Mouse (Mus musculus) left cerebral cortex, adult 8-10 months (tissue): Measurements from ENCODE around the gene Ift20. TPM values are rescaled to one million over a fixed set of nuclear protein-coding genes. Genes with fewer than 3 reads are reported as not detected.

Experiments used
- DNase-seq, 2 experiments: peaks; one replicate each; pipeline ENCODE4 v3.0.0; 2022; ENCODE audit warnings: low spot score in 2 of 2
- total RNA-seq, 4 experiments: library from RNA; stranded (reverse); gene quantifications; 2 replicates each; pipeline ENCODE4 v1.2.4; 2022

Ift20 gene
- 10 to 100 TPM; 79.7 to 81.6 (median 80.9) TPM for total RNA-seq

- peak; percentile 92 to 99 for DNase-seq
These were observed at the start of gene Ift20, which contains the start of gene Tnfaip1 for GRCm38 (mm10) chr11:78536080-78536689. TSS of gene Ift20 (plus strand) at chr11:78536361. TSS of gene Tnfaip1 (minus strand) at chr11:78536332.

DNA sequence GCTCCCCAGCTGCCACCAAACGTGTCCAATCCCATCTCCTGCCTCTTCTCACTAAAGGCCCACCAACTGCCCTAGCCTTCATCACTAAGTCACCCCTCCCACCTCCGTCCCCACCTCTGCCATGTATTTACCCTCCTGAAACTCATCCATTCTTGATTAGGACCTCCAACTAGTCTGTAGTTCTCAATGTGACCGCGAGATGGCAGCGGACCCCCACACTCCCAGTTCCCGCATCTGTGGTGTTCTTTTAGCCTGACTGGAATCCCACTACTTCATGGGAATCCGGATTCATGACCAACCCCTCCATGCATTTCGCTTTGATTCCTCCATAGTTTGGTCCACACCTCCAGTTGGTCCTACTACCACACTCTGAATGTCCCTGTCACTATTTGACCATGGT lies 48.0 kb upstream of the Ift20 start:
- DNase-seq = peak in 1 of 2 experiments; percentile 68

- DNase-seq = peak in 1 of 2 experiments; percentile 32
These were observed 45.4 kb upstream of the Ift20 start for GRCm38 (mm10) chr11:78490781-78491241.

- no peak for DNase-seq
These were observed 40.3 kb upstream of the Ift20 start for GRCm38 (mm10) chr11:78495904-78496303.

DNA sequence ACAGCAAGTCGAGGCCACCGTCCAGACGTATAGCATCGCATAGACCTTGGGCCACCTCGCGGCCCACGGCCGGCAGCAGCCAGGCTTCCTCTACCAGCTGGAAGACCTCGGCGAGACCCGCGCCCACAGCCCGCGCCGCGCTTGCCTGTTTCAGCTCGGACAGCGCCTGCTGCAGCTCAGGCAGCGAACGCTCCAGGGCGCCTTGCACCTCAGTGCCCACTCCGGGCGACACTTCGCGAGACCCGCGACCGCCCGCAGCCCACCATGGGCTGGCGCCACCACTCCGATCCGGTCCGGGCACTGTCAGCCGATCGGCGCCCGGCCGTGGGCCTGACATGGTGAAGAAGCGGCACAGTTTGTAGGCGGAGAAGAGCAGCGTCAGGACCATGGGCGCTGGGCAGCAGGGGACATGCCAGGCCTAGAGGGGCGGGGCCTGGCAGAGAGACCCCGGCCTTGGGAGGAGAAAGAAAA lies 39.1 kb upstream of the Ift20 start:
- DNase-seq = peak in 1 of 2 experiments; percentile 42

GRCm38 (mm10) chr11:78497544-78498522 lies 38.3 kb upstream of the Ift20 start, which contains the start of gene Sarm1:
TSS of gene Sarm1 (minus strand) at chr11:78497754.
- DNase-seq = peak; percentile 85 to 95

DNA sequence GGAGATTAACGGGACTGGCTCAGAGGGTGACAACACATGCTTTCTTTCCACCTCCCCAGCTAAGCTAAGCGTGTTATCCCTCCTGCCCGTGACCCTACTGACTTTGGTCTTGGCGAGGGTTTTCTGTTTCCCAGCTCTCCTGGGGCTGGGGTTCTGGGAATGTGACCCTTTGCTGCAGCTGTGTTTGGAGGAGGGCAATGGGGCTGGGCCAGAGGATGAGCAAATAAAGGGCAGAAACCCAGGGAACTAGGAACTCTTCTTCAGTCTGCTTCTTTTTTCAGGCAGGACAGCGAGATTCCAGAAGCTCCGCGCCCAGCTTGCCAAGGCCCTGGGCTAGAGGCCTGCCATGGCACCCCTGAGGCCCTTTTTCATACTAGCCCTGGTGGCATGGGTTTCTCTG lies 37.2 kb upstream of the Ift20 start, which contains the start of gene Vtn:
Gene Vtn, plus strand, starts transcription at position 88 of the 400 bp plus-strand sequence.
- DNase-seq = no peak

DNA sequence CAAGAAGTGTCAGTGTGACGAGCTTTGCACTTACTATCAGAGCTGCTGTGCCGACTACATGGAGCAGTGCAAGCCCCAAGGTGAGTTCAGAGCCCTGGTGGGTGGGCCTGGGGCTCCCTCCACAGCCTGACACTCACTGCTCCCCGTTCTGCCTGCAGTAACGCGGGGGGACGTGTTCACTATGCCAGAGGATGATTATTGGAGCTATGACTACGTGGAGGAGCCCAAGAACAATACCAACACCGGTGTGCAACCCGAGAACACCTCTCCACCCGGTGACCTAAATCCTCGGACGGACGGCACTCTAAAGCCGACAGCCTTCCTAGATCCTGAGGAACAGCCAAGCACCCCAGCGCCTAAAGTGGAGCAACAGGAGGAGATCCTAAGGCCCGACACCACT lies 36.6 kb upstream of the Ift20 start:
- no peak for DNase-seq

- no peak for DNase-seq
These were observed 35.4 kb upstream of the Ift20 start for GRCm38 (mm10) chr11:78500623-78501202.

DNA sequence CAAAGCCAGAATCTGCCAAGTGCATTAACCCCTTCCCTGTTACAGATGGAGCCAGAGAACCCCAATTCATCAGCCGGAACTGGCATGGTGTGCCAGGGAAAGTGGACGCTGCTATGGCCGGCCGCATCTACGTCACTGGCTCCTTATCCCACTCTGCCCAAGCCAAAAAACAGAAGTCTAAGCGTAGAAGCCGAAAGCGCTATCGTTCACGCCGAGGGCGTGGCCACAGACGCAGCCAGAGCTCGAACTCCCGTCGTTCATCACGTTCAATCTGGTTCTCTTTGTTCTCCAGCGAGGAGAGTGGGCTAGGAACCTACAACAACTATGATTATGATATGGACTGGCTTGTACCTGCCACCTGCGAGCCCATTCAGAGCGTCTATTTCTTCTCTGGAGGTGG lies 34.6 kb upstream of the Ift20 start:
- DNase-seq = no peak

GRCm38 (mm10) chr11:78502909-78503650 lies 33.1 kb upstream of the Ift20 start, which contains the start of gene Sebox:
TSS of gene Sebox (plus strand) at chr11:78503447.
- DNase-seq = no peak

DNA sequence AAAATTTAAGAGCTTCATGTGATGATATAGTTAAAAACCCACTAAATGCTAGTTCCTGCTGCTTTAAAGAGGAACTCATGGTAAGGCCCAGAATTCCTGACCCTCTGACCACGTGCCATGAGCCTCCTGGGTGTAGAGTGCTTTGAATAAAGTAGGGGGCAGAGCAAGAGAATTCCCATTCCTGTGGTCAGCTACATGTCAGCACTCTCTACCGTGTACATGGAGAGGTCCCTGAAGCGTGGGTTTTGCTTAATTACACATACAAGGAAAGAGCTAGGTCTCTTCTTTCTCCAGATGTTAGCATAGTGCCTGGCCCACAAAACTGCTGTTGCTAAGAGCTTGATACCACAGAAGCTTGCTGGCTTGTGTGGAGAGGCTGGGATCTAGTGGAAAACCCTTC lies 30.7 kb upstream of the Ift20 start:
- DNase-seq = no peak

DNA sequence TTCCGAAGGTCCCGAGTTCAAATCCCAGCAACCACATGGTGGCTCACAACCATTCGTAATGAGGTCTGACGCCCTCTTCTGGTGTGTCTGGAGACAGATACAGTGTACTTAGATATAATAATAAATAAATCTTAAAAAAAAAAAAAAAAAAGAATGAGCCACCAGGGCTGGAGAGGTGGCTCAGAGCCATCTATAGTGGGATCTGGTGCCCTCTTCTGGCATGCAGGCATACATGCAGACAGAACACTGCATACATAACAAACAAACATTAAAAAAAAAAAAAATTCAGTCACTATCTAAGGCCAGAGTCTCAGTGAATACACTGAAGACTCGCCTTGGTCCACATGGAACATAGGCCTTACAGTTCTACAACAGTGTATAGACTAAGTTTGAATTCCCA lies 27.0 kb upstream of the Ift20 start:
- DNase-seq = no peak

- DNase-seq = peak; percentile 65 to 87
These were observed 23.9 kb upstream of the Ift20 start, which contains the start of the genes Tmem199 and Poldip2 for GRCm38 (mm10) chr11:78512025-78512957. TSS of gene Tmem199 (minus strand) at chr11:78512172. TSS of gene Poldip2 (plus strand) at chr11:78512193.

DNA sequence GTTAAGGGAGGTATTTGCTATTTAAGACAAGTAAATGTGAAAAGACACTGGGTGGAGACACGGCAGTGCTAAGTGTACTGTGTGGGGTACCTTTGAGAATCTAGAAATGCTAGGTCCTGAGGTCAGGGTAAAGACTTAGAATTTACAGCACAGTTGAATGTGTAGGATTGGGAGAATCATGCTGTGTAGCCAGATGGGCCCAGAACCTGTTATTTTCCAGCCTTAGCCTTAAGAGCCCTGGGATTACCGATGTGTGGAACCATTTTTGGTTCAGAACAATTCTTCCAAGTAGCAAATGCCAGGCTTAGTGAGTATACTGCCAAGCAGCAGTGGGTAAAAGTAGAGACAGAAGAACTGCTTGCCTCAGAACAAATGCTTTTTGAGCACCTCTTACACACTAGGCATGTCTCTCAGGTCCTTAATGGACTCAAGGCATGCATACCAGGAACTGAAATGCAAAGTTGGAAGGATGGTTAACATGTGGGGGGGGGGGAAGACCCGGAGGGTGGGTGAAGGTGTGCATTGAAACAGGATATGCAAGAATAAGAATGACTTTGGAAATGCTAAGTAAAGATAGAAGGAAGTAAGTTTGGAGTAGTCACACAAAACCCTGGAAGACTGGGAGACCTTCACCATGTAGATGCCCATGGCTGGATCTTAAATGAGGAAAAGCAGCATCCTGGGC lies 22.9 kb upstream of the Ift20 start:
- DNase-seq = no peak

- no peak for DNase-seq
These were observed 20.4 kb upstream of the Ift20 start for GRCm38 (mm10) chr11:78515549-78516325.

- DNase-seq = no peak
These were observed 17.2 kb upstream of the Ift20 start for GRCm38 (mm10) chr11:78518931-78519330.

DNA sequence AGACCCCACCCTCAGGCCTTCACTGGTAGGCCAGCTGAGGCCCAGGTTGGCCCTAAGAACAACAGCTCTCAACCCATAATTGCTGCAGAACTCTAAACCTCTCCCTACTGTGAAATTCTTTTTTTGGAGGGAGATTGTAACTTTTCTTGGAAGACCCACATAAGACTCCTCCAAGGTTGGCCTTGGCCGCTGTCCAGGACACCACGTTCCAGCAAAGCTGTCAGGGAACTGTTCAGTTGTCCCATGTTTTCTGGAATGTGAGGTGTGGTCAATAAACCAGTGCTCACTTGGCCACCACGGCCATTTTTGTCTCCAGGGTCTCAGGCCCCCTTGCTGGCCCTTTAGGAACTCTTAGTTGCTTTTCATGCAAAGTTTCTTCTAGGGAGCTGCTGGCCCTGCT lies 14.3 kb upstream of the Ift20 start:
- DNase-seq = no peak
